Mouse (Mus musculus) olfactory bulb, adult 2 months (tissue): ENCODE data around the gene Nup62.

ENCODE experiments used
- CTCF ChIP-seq: fragments of 200-500 bp; IDR thresholded peaks from 2 replicates; pipeline ENCODE4 v1.5.1; 2012; ENCODE audit warnings: low read depth, mild to moderate bottlenecking, low read length, moderate library complexity; ENCODE audit not compliant: insufficient read depth
- POLR2A ChIP-seq: fragments of 200-500 bp; IDR thresholded peaks from 2 replicates; pipeline ENCODE4 v1.6.1; 2012; ENCODE audit warnings: mild to moderate bottlenecking, low read depth, low read length, moderate library complexity; ENCODE audit not compliant: insufficient read depth

GRCm38 (mm10) chr7:44813985-44814384 is 1.9 kb upstream of the Nup62 start:
- TF ChIP-seq CTCF, result no peak
- TF ChIP-seq POLR2A, result no peak
